Comparison of ENCODE assay signal across 9 mouse cellular contexts in genomic region chr14:20319420-20319819, GRCm38 (mm10). TPM values are rescaled to one million over a fixed set of nuclear protein-coding genes. Genes with fewer than 3 reads are reported as not detected.
A peak's percentile ranks its signal among the peaks of the same experiment; 100 is the strongest.
DNase-seq lines count a peak whose midpoint lies in the region; ATAC-seq lines count a peak whose summit lies in the region.
"Had no signal": no experiment of that assay in that cellular context is flagged by ENCODE, and none has a peak within 500 bp of the region (broad histone marks: within the 10 kb centered on the region; RNA-seq: fewer than 3 reads in every experiment).

No protein-coding gene starts in this region.

- no peaks in the 10 kb centered on the region for H3K4me1 ChIP-seq in midbrain, embryonic 10.5 days
- H3K4me1 ChIP-seq in midbrain, embryonic 15.5 days: no peaks in the 10 kb centered on the region
- H3K4me1 ChIP-seq: heart, embryonic 15.5 days had no signal

- H3K4me3 ChIP-seq in midbrain, embryonic 10.5 days: no peak overlapping the region
- no peak overlapping the region for H3K4me3 ChIP-seq in midbrain, embryonic 15.5 days
- H3K4me3 ChIP-seq: heart, embryonic 15.5 days had no signal

- no peak overlapping the region for H3K4me2 ChIP-seq in midbrain, embryonic 15.5 days
- H3K4me2 ChIP-seq: heart, embryonic 15.5 days had no signal

- WGBS in midbrain, embryonic 10.5 days: 80% methylated on average over 3 of the region's 3 CpGs
- 73% methylated on average over 3 of the region's 3 CpGs for WGBS in midbrain, embryonic 15.5 days

- no peak overlapping the region for H3K9ac ChIP-seq in midbrain, embryonic 15.5 days
- H3K9ac ChIP-seq: heart, embryonic 15.5 days had no signal

- H3K9me3 ChIP-seq in midbrain, embryonic 10.5 days (replicated peaks): no peaks in the 10 kb centered on the region
- no peaks in the 10 kb centered on the region for H3K9me3 ChIP-seq in midbrain, embryonic 15.5 days
- H3K9me3 ChIP-seq: heart, embryonic 15.5 days had no signal

- DNase-seq in cerebellum, adult 18-20 months: peak; percentile 30
- peak; percentile 40 for DNase-seq in midbrain, embryonic 10.5 days (ENCODE audit: low spot score)
- peak; percentile 34 for DNase-seq in cerebellum, adult 9-10 months
- DNase-seq in kidney, postnatal 14 days: peak; percentile 30
- peak; percentile 37 to 59 for DNase-seq in lung, postnatal 4 days
- peak; percentile 27 to 51 for DNase-seq in thymus, postnatal 10 days (ENCODE audit: low spot score in 2 of 2)

- no peak for ATAC-seq in cerebellum, adult (ENCODE audit: insufficient number of reproducible peaks, low FRiP score, low TSS enrichment)
- ATAC-seq in midbrain, embryonic 15.5 days (replicated peaks): no peak

- H3K36me3 ChIP-seq in midbrain, embryonic 10.5 days: peaks cover 73% of the 10 kb centered on the region
- H3K36me3 ChIP-seq in midbrain, embryonic 15.5 days (replicated peaks): peaks cover 29% of the 10 kb centered on the region; the same call in 1 of the 2 replicates

- no peak overlapping the region for H3K27ac ChIP-seq in midbrain, embryonic 10.5 days (replicated peaks)
- no peak overlapping the region for H3K27ac ChIP-seq in midbrain, embryonic 15.5 days
- H3K27ac ChIP-seq: heart, embryonic 15.5 days had no signal

- H3K27me3 ChIP-seq in midbrain, embryonic 10.5 days (ENCODE audit: low read depth, poor library complexity, severe bottlenecking): no peaks in the 10 kb centered on the region
- no peaks in the 10 kb centered on the region for H3K27me3 ChIP-seq in midbrain, embryonic 15.5 days (replicated peaks)
- H3K27me3 ChIP-seq: heart, embryonic 15.5 days had no signal

RNA-seq across cellular contexts. Expression of gene Nudt13, which starts 24.9 kb away (rescaled TPM):
- polyA plus RNA-seq in midbrain, embryonic 10.5 days (2016; fragmentation: Nextera tagmentation; extraction: Ambion mirVana): 11.8 and 13.4 TPM in 2 replicates
- polyA plus RNA-seq in midbrain, embryonic 15.5 days (2015; fragmentation: Nextera tagmentation; extraction: Ambion mirVana): 16.7 and 18.5 TPM in 2 replicates

RNA-seq across cellular contexts. Expression of gene Ecd, which starts 28.5 kb away (rescaled TPM):
- 73.8 and 77.1 TPM in 2 replicates for polyA plus RNA-seq in midbrain, embryonic 10.5 days (2016; fragmentation: Nextera tagmentation; extraction: Ambion mirVana)
- 49.2 and 54.3 TPM in 2 replicates for polyA plus RNA-seq in midbrain, embryonic 15.5 days (2015; fragmentation: Nextera tagmentation; extraction: Ambion mirVana)

RNA-seq across cellular contexts. Expression of gene Fam149b, which starts 28.5 kb away (rescaled TPM):
- polyA plus RNA-seq in midbrain, embryonic 10.5 days (2016; fragmentation: Nextera tagmentation; extraction: Ambion mirVana): 46.4 and 50.4 TPM in 2 replicates
- 47.3 and 48.4 TPM in 2 replicates for polyA plus RNA-seq in midbrain, embryonic 15.5 days (2015; fragmentation: Nextera tagmentation; extraction: Ambion mirVana)

RNA-seq across cellular contexts. Expression of gene Kcnk16, which starts 50.4 kb away (rescaled TPM):
- polyA plus RNA-seq in midbrain, embryonic 10.5 days (2016; fragmentation: Nextera tagmentation; extraction: Ambion mirVana): not detected in 2 replicates
- 0.17 TPM in 1 of 2 replicates, not detected in the other for polyA plus RNA-seq in midbrain, embryonic 15.5 days (2015; fragmentation: Nextera tagmentation; extraction: Ambion mirVana)
